In the genomic region with DNA sequence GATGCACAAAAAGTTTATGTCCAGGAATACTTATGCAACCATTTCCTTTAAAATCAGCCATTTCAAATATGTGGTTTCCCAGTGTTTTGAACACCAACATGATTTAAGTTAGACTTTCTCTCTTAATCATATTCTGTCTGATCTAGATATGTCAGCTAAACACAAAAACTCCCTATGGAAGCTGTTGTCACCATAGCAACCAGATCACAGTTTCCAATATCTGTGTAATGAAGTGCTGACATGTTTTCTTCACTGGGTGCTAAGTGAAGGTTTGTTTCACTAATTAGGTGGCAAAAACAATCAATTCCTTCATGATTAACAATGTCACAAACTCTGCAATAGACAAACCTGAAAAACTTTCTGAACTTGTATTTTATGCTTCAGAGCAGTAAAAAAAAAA, we compare ENCODE assay signal across 26 mouse cellular contexts.
DNase-seq lines count a peak whose midpoint lies in the region; ATAC-seq lines count a peak whose summit lies in the region.
"Had no signal": no experiment of that assay in that cellular context is flagged by ENCODE, and none has a peak within 500 bp of the region (broad histone marks: within the 10 kb centered on the region; RNA-seq: fewer than 3 reads in every experiment).

No protein-coding gene starts in this region.

- no peak overlapping the region for H3K9ac ChIP-seq in forebrain, embryonic 13.5 days
- H3K9ac ChIP-seq in midbrain, embryonic 14.5 days (replicated peaks; ENCODE audit: low read length), result no peak overlapping the region
- no peak overlapping the region for H3K9ac ChIP-seq in intestine, embryonic 15.5 days
- H3K9ac ChIP-seq: liver, embryonic 12.5 days; liver, postnatal 0 days; neural tube, embryonic 12.5 days had no signal

- H3K27me3 ChIP-seq in forebrain, embryonic 13.5 days, result no peaks in the 10 kb centered on the region
- no peaks in the 10 kb centered on the region for H3K27me3 ChIP-seq in forebrain, embryonic 10.5 days (ENCODE audit: poor library complexity, severe bottlenecking)
- no peaks in the 10 kb centered on the region for H3K27me3 ChIP-seq in midbrain, embryonic 14.5 days (ENCODE audit: control insufficient read depth, insufficient read depth, low read length)
- H3K27me3 ChIP-seq in midbrain, embryonic 10.5 days (ENCODE audit: low read depth, poor library complexity, severe bottlenecking), result no peaks in the 10 kb centered on the region
- H3K27me3 ChIP-seq in intestine, embryonic 15.5 days (replicated peaks), result no peaks in the 10 kb centered on the region
- H3K27me3 ChIP-seq: liver, embryonic 12.5 days; neural tube, embryonic 12.5 days had no signal

- no peak overlapping the region for H3K27ac ChIP-seq in forebrain, embryonic 13.5 days
- H3K27ac ChIP-seq in forebrain, embryonic 10.5 days, result no peak overlapping the region
- no peak overlapping the region for H3K27ac ChIP-seq in midbrain, embryonic 14.5 days (replicated peaks; ENCODE audit: low read depth, low read length)
- H3K27ac ChIP-seq in midbrain, embryonic 10.5 days (replicated peaks), result no peak overlapping the region
- H3K27ac ChIP-seq in intestine, embryonic 15.5 days, result no peak overlapping the region
- H3K27ac ChIP-seq: hindbrain, embryonic 10.5 days; liver, embryonic 12.5 days; macrophage; neural tube, embryonic 12.5 days had no signal

- no peak overlapping the region for H3K4me2 ChIP-seq in forebrain, embryonic 13.5 days
- no peak overlapping the region for H3K4me2 ChIP-seq in midbrain, embryonic 14.5 days (ENCODE audit: low read length)
- no peak overlapping the region for H3K4me2 ChIP-seq in intestine, embryonic 15.5 days (replicated peaks)
- H3K4me2 ChIP-seq: liver, embryonic 12.5 days; neural tube, embryonic 12.5 days had no signal

- no peaks in the 10 kb centered on the region for H3K4me1 ChIP-seq in forebrain, embryonic 13.5 days
- peaks cover 4% of the 10 kb centered on the region; the same call in 1 of the 2 replicates for H3K4me1 ChIP-seq in forebrain, embryonic 10.5 days
- no peaks in the 10 kb centered on the region for H3K4me1 ChIP-seq in midbrain, embryonic 14.5 days (ENCODE audit: control insufficient read depth, insufficient read depth, low read length)
- H3K4me1 ChIP-seq in midbrain, embryonic 10.5 days, result no peaks in the 10 kb centered on the region
- no peaks in the 10 kb centered on the region for H3K4me1 ChIP-seq in intestine, embryonic 15.5 days (replicated peaks)
- H3K4me1 ChIP-seq: hindbrain, embryonic 10.5 days; liver, embryonic 12.5 days; neural tube, embryonic 12.5 days had no signal

- H3K9me3 ChIP-seq in forebrain, embryonic 13.5 days (replicated peaks), result no peaks in the 10 kb centered on the region
- H3K9me3 ChIP-seq in forebrain, embryonic 10.5 days, result no peaks in the 10 kb centered on the region
- H3K9me3 ChIP-seq in midbrain, embryonic 14.5 days (ENCODE audit: control insufficient read depth, low read length), result no peaks in the 10 kb centered on the region
- H3K9me3 ChIP-seq in midbrain, embryonic 10.5 days (replicated peaks), result no peaks in the 10 kb centered on the region
- H3K9me3 ChIP-seq in intestine, embryonic 15.5 days, result no peaks in the 10 kb centered on the region
- H3K9me3 ChIP-seq: hindbrain, embryonic 10.5 days; liver, embryonic 12.5 days; neural tube, embryonic 12.5 days had no signal

- H3K36me3 ChIP-seq in forebrain, embryonic 13.5 days (ENCODE audit: poor library complexity, severe bottlenecking), result no peaks in the 10 kb centered on the region
- no peaks in the 10 kb centered on the region for H3K36me3 ChIP-seq in forebrain, embryonic 10.5 days (replicated peaks)
- no peaks in the 10 kb centered on the region for H3K36me3 ChIP-seq in midbrain, embryonic 14.5 days (ENCODE audit: control insufficient read depth, insufficient read depth, low read length)
- no peaks in the 10 kb centered on the region for H3K36me3 ChIP-seq in midbrain, embryonic 10.5 days
- no peaks in the 10 kb centered on the region for H3K36me3 ChIP-seq in intestine, embryonic 15.5 days
- H3K36me3 ChIP-seq: hindbrain, embryonic 10.5 days; liver, embryonic 12.5 days; neural tube, embryonic 12.5 days had no signal

- ATAC-seq in forebrain, embryonic 13.5 days, result peak; percentile 67; the same call in 1 of the 2 replicates
- no peak for ATAC-seq in midbrain, embryonic 14.5 days (ENCODE audit: low FRiP score, low TSS enrichment)
- no peak for ATAC-seq in intestine, embryonic 15.5 days
- ATAC-seq: activated CD4-positive, CD25-positive, alpha-beta regulatory T cell, adult 4 months; liver, embryonic 12.5 days; liver, postnatal 0 days; lung, postnatal 0 days; midbrain, embryonic 16.5 days had no signal

- H3K4me3 ChIP-seq in forebrain, embryonic 13.5 days, result no peak overlapping the region
- H3K4me3 ChIP-seq in forebrain, embryonic 10.5 days, result no peak overlapping the region
- no peak overlapping the region for H3K4me3 ChIP-seq in midbrain, embryonic 14.5 days (replicated peaks; ENCODE audit: low read depth, low read length)
- no peak overlapping the region for H3K4me3 ChIP-seq in midbrain, embryonic 10.5 days
- no peak overlapping the region for H3K4me3 ChIP-seq in intestine, embryonic 15.5 days (replicated peaks)
- H3K4me3 ChIP-seq: hindbrain, embryonic 10.5 days; liver, embryonic 12.5 days; myocyte; neural tube, embryonic 12.5 days had no signal

- no peak for DNase-seq in forebrain, embryonic 10.5 days (ENCODE audit: extremely low spot score, low spot score)
- peak; percentile 67 for DNase-seq in midbrain, embryonic 14.5 days
- DNase-seq in midbrain, embryonic 10.5 days (ENCODE audit: low spot score), result no peak
- peak; percentile 24 for DNase-seq in brain, embryonic 18.5 days (ENCODE audit: low read depth, low spot score)
- DNase-seq in retina, postnatal 1 day, result peak; percentile 24
- DNase-seq: adrenal gland, adult 2 months; B cell, adult 2 months; cerebellum, adult 11-12 months; cerebellum, adult 9-11 months; gastrocnemius, postnatal 10 days; heart, postnatal 14 days; kidney, adult 2 months; kidney, postnatal 4 days; left cerebral cortex, postnatal 4 days; liver, postnatal 0 days; thymus, postnatal 4 days had no signal

Comparison
In these comparisons a context has a peak if more than half of its experiments do, and no peak if none do; other contexts are left out.
1. DNase-seq: peak in midbrain, embryonic 14.5 days (single experiment), brain, embryonic 18.5 days (single experiment) and retina, postnatal 1 day (single experiment); none in forebrain, embryonic 10.5 days (single experiment) and midbrain, embryonic 10.5 days (single experiment).